ENCODE assay signal across 8 mouse cellular contexts in the genomic region with DNA sequence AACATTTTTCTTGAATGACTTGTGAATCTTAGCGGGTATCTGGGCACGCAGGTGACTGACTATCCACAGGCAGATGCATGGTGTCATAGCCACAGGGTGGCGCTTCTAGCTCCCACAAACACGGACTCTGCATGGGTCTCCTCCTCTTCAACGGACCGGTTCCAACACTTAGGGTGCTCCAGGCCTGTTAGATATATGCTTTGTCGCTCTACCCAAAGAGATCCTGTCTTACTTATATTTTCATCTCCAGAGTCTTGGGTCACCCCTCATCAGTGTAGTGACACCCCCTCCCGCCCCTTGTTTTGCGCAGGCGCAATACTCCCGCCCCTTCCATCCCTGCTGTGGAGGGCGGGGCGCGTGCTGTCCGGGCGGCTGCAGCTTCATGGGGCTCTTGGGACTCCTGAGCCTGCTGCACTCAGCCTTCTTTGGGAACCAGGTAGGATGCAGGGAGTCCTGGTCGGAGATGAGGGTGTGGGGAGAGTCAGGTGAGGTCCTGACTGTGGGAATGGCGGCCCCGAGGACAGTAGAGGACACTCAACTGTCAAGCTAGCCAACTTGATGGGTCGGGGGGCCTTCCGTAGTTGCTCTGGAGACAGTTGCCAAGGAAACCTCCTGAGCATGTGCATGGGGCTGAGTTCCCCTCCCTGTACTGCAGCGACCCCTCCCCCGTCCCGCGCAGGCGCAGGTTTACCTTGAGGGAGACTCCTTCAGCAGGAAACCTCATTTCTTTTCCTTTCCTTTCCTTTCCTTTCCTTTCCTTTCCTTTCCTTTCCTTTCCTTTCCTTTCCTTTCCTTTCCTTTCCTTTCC. TPM values are rescaled to one million over a fixed set of nuclear protein-coding genes. Genes with fewer than 3 reads are reported as not detected.
DNase-seq lines count a peak whose midpoint lies in the region; ATAC-seq and TF ChIP-seq lines count a peak whose summit lies in the region.

A gene (plus strand): TSS at position 360 of the 808 bp plus-strand sequence.

- no peak within 1 kb of the TSS for H3K4me2 ChIP-seq in CH12.LX (ENCODE audit: insufficient read depth, low read depth, poor library complexity, severe bottlenecking)
- peak within 1 kb of the TSS; percentile 62 for H3K4me2 ChIP-seq in forebrain, embryonic 12.5 days
- peak within 1 kb of the TSS; percentile 64 for H3K4me2 ChIP-seq in heart, postnatal 0 days (ENCODE audit: low read depth, low read length)
- peak within 1 kb of the TSS; percentile 43 for H3K4me2 ChIP-seq in liver, embryonic 14.5 days (ENCODE audit: low read depth)
- H3K4me2 ChIP-seq in neural tube, embryonic 11.5 days (ENCODE audit: low read depth) = peak within 1 kb of the TSS; percentile 67
- peak within 1 kb of the TSS; percentile 77 for H3K4me2 ChIP-seq in stomach, embryonic 16.5 days (ENCODE audit: low read depth, low read length)

- TF ChIP-seq EP300 in CH12.LX (IDR thresholded peaks at IDR 0.05; ENCODE audit: low read length) = no peak
- TF ChIP-seq EP300 in heart, postnatal 0 days (IDR thresholded peaks at IDR 0.05; ENCODE audit: low read depth) = no peak
- TF ChIP-seq EP300 in liver, embryonic 14.5 days (IDR thresholded peaks at IDR 0.05; ENCODE audit: low read depth) = no peak

- H3K4me3 ChIP-seq in CH12.LX (replicated peaks in 1 of 3; ENCODE audit: low read depth in 2 of 3, low read length in 2 of 3, poor library complexity in 1 of 3) = no peak within 1 kb of the TSS
- peak within 1 kb of the TSS; percentile 46 for H3K4me3 ChIP-seq in forebrain, embryonic 12.5 days (replicated peaks)
- H3K4me3 ChIP-seq in heart, postnatal 0 days (ENCODE audit: low read depth, low read length) = peak within 1 kb of the TSS; percentile 43
- peak within 1 kb of the TSS; percentile 20 to 26; a peak in 3 of 4 replicates for H3K4me3 ChIP-seq in liver, embryonic 14.5 days (ENCODE audit: insufficient read depth in 1 of 2, low read depth in 2 of 2, low read length in 2 of 2)
- H3K4me3 ChIP-seq in neural tube, embryonic 11.5 days (ENCODE audit: low read depth, low read length) = peak within 1 kb of the TSS; percentile 35
- peak within 1 kb of the TSS; percentile 43 for H3K4me3 ChIP-seq in stomach, embryonic 16.5 days (replicated peaks; ENCODE audit: low read length)

- dilution Hi-C loops in CH12.LX (cut with MboI; ENCODE audit: extremely low pct_ligation_motif_present, extremely low pct_unique_long_range_greater_than_20kb, low sequenced_read_pairs) = no loop called here

- under 1% methylated on average over 26 of the region's 26 CpGs for WGBS in forebrain, embryonic 12.5 days
- 4% methylated on average over 25 of the region's 26 CpGs for WGBS in heart, postnatal 0 days
- 5% methylated on average over 26 of the region's 26 CpGs for WGBS in liver, embryonic 14.5 days (ENCODE audit: insufficient replicate concordance)
- under 1% methylated on average over 26 of the region's 26 CpGs for WGBS in neural tube, embryonic 11.5 days
- under 1% methylated on average over 26 of the region's 26 CpGs for WGBS in stomach, embryonic 16.5 days

- no peaks in the 10 kb centered on the region for H3K9me3 ChIP-seq in CH12.LX (replicated peaks; ENCODE audit: low read length)
- no peaks in the 10 kb centered on the region for H3K9me3 ChIP-seq in forebrain, embryonic 12.5 days
- no peaks in the 10 kb centered on the region for H3K9me3 ChIP-seq in heart, postnatal 0 days (replicated peaks; ENCODE audit: control insufficient read depth, low read length)
- H3K9me3 ChIP-seq in liver, embryonic 14.5 days (ENCODE audit: control insufficient read depth, low read length) = no peaks in the 10 kb centered on the region
- no peaks in the 10 kb centered on the region for H3K9me3 ChIP-seq in neural tube, embryonic 11.5 days (ENCODE audit: control insufficient read depth, low read length)
- no peaks in the 10 kb centered on the region for H3K9me3 ChIP-seq in stomach, embryonic 16.5 days (replicated peaks; ENCODE audit: control insufficient read depth, low read length)

- DNase-seq in CH12.LX (ENCODE audit: extremely low read depth) = peak; percentile 66
- peak; percentile 75 for DNase-seq in c-Kit-positive CD71-positive TER-119-positive erythroid progenitor cells, embryonic 14.5 days (ENCODE audit: low spot score)
- DNase-seq in heart, postnatal 0 days (ENCODE audit: low spot score) = peak; percentile 72
- peak; percentile 72 to 84 for DNase-seq in kidney, postnatal 36 days
- peak; percentile 51 to 64 (median 55) for DNase-seq in liver, embryonic 14.5 days (ENCODE audit: low read depth in 3 of 3, low spot score in 3 of 3)
- DNase-seq in neural tube, embryonic 11.5 days (ENCODE audit: low spot score) = peak; percentile 85

- H3K36me3 ChIP-seq in CH12.LX (replicated peaks in 1 of 2; ENCODE audit: control insufficient read depth in 1 of 2, insufficient read depth in 1 of 2, low read length in 1 of 2) = peaks cover 18 to 29% of the 10 kb centered on the region in 2 experiments
- peaks cover 18% of the 10 kb centered on the region for H3K36me3 ChIP-seq in forebrain, embryonic 12.5 days (replicated peaks)
- H3K36me3 ChIP-seq in heart, postnatal 0 days (replicated peaks; ENCODE audit: control insufficient read depth, insufficient read depth, low read length) = peaks cover 14% of the 10 kb centered on the region
- H3K36me3 ChIP-seq in liver, embryonic 14.5 days (replicated peaks; ENCODE audit: control insufficient read depth, insufficient read depth, low read depth) = peaks cover 16% of the 10 kb centered on the region
- peaks cover 6% of the 10 kb centered on the region for H3K36me3 ChIP-seq in neural tube, embryonic 11.5 days (ENCODE audit: control insufficient read depth, insufficient read depth, low read length)
- 0 out of 2 replicates have a peak, but pooled peaks cover 8% of the 10 kb centered on the region for H3K36me3 ChIP-seq in stomach, embryonic 16.5 days (ENCODE audit: control insufficient read depth, insufficient read depth, low read length)

- ATAC-seq in forebrain, embryonic 12.5 days (ENCODE audit: low FRiP score) = peak; percentile 54
- ATAC-seq in heart, postnatal 0 days (ENCODE audit: insufficient read depth, low read depth) = peak; percentile 19; the same call in 1 of the 2 replicates
- ATAC-seq in liver, embryonic 14.5 days (ENCODE audit: insufficient read depth) = peak; percentile 54
- peak; percentile 45 for ATAC-seq in neural tube, embryonic 11.5 days (ENCODE audit: insufficient read depth, low FRiP score, low TSS enrichment)
- peak; percentile 33; the same call in 1 of the 2 replicates for ATAC-seq in stomach, embryonic 16.5 days (ENCODE audit: insufficient read depth, low FRiP score)

- no peak within 1 kb of the TSS for H3K9ac ChIP-seq in CH12.LX (ENCODE audit: insufficient read depth, low read depth)
- peak within 1 kb of the TSS; percentile 69 for H3K9ac ChIP-seq in forebrain, embryonic 12.5 days
- peak within 1 kb of the TSS; percentile 37 for H3K9ac ChIP-seq in heart, postnatal 0 days (replicated peaks; ENCODE audit: low read depth, low read length)
- no peak within 1 kb of the TSS for H3K9ac ChIP-seq in liver, embryonic 14.5 days (replicated peaks)
- H3K9ac ChIP-seq in neural tube, embryonic 11.5 days (ENCODE audit: low read length) = peak within 1 kb of the TSS; percentile 44
- peak within 1 kb of the TSS; percentile 67 for H3K9ac ChIP-seq in stomach, embryonic 16.5 days (ENCODE audit: low read length)

- peaks cover 8 to 33% of the 10 kb centered on the region in 2 experiments; a peak in 3 of 4 replicates for H3K4me1 ChIP-seq in CH12.LX (ENCODE audit: control insufficient read depth in 1 of 2, insufficient read depth in 2 of 2)
- H3K4me1 ChIP-seq in forebrain, embryonic 12.5 days = peaks cover 77% of the 10 kb centered on the region
- H3K4me1 ChIP-seq in heart, postnatal 0 days (ENCODE audit: control insufficient read depth, insufficient read depth) = 0 out of 2 replicates have a peak, but pooled peaks cover 4% of the 10 kb centered on the region
- peaks cover 9 to 19% of the 10 kb centered on the region in 2 experiments for H3K4me1 ChIP-seq in liver, embryonic 14.5 days (replicated peaks; ENCODE audit: control insufficient read depth in 2 of 2, insufficient read depth in 2 of 2, low read length in 1 of 2)
- peaks cover 27% of the 10 kb centered on the region for H3K4me1 ChIP-seq in neural tube, embryonic 11.5 days (ENCODE audit: control insufficient read depth, insufficient read depth, low read length)
- H3K4me1 ChIP-seq in stomach, embryonic 16.5 days (ENCODE audit: control insufficient read depth, insufficient read depth, low read length) = peaks cover 15% of the 10 kb centered on the region

- H3K79me2 ChIP-seq in CH12.LX (replicated peaks; ENCODE audit: control insufficient read depth, extremely low read depth, insufficient read depth, poor library complexity, severe bottlenecking) = peaks cover 17% of the 10 kb centered on the region

- TF ChIP-seq CTCF in CH12.LX (conservative IDR thresholded peaks at IDR 0.05 in 1 of 2, IDR thresholded peaks at IDR 0.05 in 1 of 2; ENCODE audit: low read depth in 2 of 2, low read length in 2 of 2) = peak in 1 of 2 experiments; percentile 74; a peak in 2 of 4 replicates
- TF ChIP-seq CTCF in heart, postnatal 0 days (IDR thresholded peaks at IDR 0.05; ENCODE audit: low read depth) = peak; percentile 61
- TF ChIP-seq CTCF in liver, embryonic 14.5 days (IDR thresholded peaks at IDR 0.05; ENCODE audit: low read depth) = peak; percentile 86

- in situ Hi-C loops in CH12.LX (cut with MboI; ENCODE audit: low pct_ligation_motif_present, low pct_unique_long_range_greater_than_20kb, low sequenced_read_pairs) = no loop called here

- TF ChIP-seq POLR2A in CH12.LX (IDR thresholded peaks at IDR 0.05; ENCODE audit: low read depth, low read length) = no peak

- peak; percentile 47 for TF ChIP-seq RAD21 in CH12.LX (IDR thresholded peaks at IDR 0.05; ENCODE audit: low read depth, low read length)

- no peak within 1 kb of the TSS for H3K27ac ChIP-seq in CH12.LX (ENCODE audit: insufficient read depth, low read depth)
- H3K27ac ChIP-seq in forebrain, embryonic 12.5 days = peak within 1 kb of the TSS; percentile 95
- H3K27ac ChIP-seq in heart, postnatal 0 days (ENCODE audit: low read depth) = no peak within 1 kb of the TSS; the same call in 1 of the 2 replicates
- H3K27ac ChIP-seq in liver, embryonic 14.5 days = no peak within 1 kb of the TSS
- peak within 1 kb of the TSS; percentile 76 for H3K27ac ChIP-seq in neural tube, embryonic 11.5 days (ENCODE audit: low read depth, low read length)
- peak within 1 kb of the TSS; percentile 9; the same call in 1 of the 2 replicates for H3K27ac ChIP-seq in stomach, embryonic 16.5 days (ENCODE audit: low read length)

- H3K27me3 ChIP-seq in CH12.LX (replicated peaks) = peaks cover 21% of the 10 kb centered on the region
- H3K27me3 ChIP-seq in forebrain, embryonic 12.5 days = 0 out of 2 replicates have a peak, but pooled peaks cover 4% of the 10 kb centered on the region
- H3K27me3 ChIP-seq in heart, postnatal 0 days (ENCODE audit: control insufficient read depth, insufficient read depth, low read length) = peaks cover 33% of the 10 kb centered on the region
- H3K27me3 ChIP-seq in liver, embryonic 14.5 days (ENCODE audit: control insufficient read depth, insufficient read depth, low read length) = peaks cover 40% of the 10 kb centered on the region
- peaks cover 12% of the 10 kb centered on the region for H3K27me3 ChIP-seq in neural tube, embryonic 11.5 days (ENCODE audit: control insufficient read depth, insufficient read depth, low read length)
- H3K27me3 ChIP-seq in stomach, embryonic 16.5 days (ENCODE audit: control insufficient read depth, insufficient read depth, low read length) = peaks cover 31% of the 10 kb centered on the region

RNA-seq across cellular contexts. Expression of the gene that starts here (rescaled TPM):
- total RNA-seq in CH12.LX (2012; rRNA removed) = 0.13 TPM in 2 replicates
- not detected in 2 replicates for total RNA-seq in CH12.LX (2014; rRNA removed)
- 0.04 and 0.07 TPM in 2 replicates for polyA plus RNA-seq in CH12.LX (2012; ENCODE audit: insufficient read length, low read depth)
- 144 and 165 TPM in 2 replicates for polyA plus RNA-seq in forebrain, embryonic 12.5 days (2016; fragmentation: Nextera tagmentation; extraction: Ambion mirVana)
- total RNA-seq in heart, postnatal 0 days (2014; rRNA removed; ENCODE audit: low replicate concordance) = 1.4 and 3.4 TPM in 2 replicates
- polyA plus RNA-seq in heart, postnatal 0 days (2015; fragmentation: Nextera tagmentation; extraction: Ambion mirVana) = 0.77 and 0.83 TPM in 2 replicates
- 0.04 and 0.16 TPM in 2 replicates for polyA plus RNA-seq in liver, embryonic 14.5 days (2012; rRNA removed)
- 0.04 TPM in 1 of 2 replicates, not detected in the other for polyA plus RNA-seq in liver, embryonic 14.5 days (2014; fragmentation: Nextera tagmentation; extraction: Ambion mirVana)
- polyA plus RNA-seq in neural tube, embryonic 11.5 days (2014; fragmentation: Nextera tagmentation; extraction: Ambion mirVana) = 81.4 and 81.7 TPM in 2 replicates
- 3.3 and 4.3 TPM in 2 replicates for polyA plus RNA-seq in stomach, embryonic 16.5 days (2015; fragmentation: Nextera tagmentation; extraction: Ambion mirVana)

Comparison
In these comparisons a context has a peak if more than half of its experiments do, and no peak if none do; other contexts are left out.
1. RNA of the gene that starts here (polyA plus RNA-seq): 144 to 165 TPM in forebrain, embryonic 12.5 days and 81.4 to 81.7 TPM in neural tube, embryonic 11.5 days; 3.3 to 4.3 TPM in stomach, embryonic 16.5 days, 0.77 to 0.83 TPM in heart, postnatal 0 days, 0.04 to 0.07 TPM in CH12.LX and 0.04 to 0.16 TPM in liver, embryonic 14.5 days; every median in the first group is over 10 times any median in the second.
2. Peak in DNase-seq in CH12.LX; RNA of the gene not detected or under 1 TPM.
3. Peak in DNase-seq, ATAC-seq, H3K4me3 ChIP-seq and H3K4me2 ChIP-seq in liver, embryonic 14.5 days; RNA of the gene not detected or under 1 TPM.
4. H3K27ac ChIP-seq: peak in forebrain, embryonic 12.5 days (single experiment), neural tube, embryonic 11.5 days (single experiment) and stomach, embryonic 16.5 days (single experiment); none in CH12.LX (single experiment), heart, postnatal 0 days (single experiment) and liver, embryonic 14.5 days (single experiment).
5. H3K4me3 ChIP-seq: peak in forebrain, embryonic 12.5 days (single experiment), heart, postnatal 0 days (single experiment), neural tube, embryonic 11.5 days (single experiment) and stomach, embryonic 16.5 days (single experiment); none in CH12.LX (0 of 3).
6. H3K9ac ChIP-seq: peak in forebrain, embryonic 12.5 days (single experiment), heart, postnatal 0 days (single experiment), neural tube, embryonic 11.5 days (single experiment) and stomach, embryonic 16.5 days (single experiment); none in CH12.LX (single experiment) and liver, embryonic 14.5 days (single experiment).
7. Peak in every context shown above with its lines, with median percentiles within 50 percentile points of each other: DNase-seq and ATAC-seq.